Comparison of ENCODE assay signal across 16 mouse cellular contexts in the genomic region with DNA sequence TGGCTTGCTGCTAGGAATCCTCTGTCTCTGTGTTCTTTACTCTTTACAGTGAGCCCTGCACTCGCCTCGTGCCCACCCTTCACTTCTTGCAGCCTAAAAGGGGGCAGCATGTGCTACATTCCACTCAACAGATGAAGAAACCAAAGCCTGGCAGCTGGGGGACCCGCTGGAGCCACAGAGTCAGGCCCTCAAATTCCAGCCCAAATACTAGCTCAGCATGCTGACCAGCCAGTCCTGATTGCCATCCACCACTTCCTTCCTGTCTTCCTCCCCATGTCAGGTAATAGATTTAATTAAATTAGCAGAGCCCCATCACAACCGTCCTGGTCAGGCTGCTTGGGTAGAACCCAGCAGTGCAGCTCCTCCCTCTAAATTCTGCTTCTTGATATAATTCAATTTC. TPM values are rescaled to one million over a fixed set of nuclear protein-coding genes. Genes with fewer than 3 reads are reported as not detected.
A peak's percentile ranks its signal among the peaks of the same experiment; 100 is the strongest.
DNase-seq lines count a peak whose midpoint lies in the region; ATAC-seq and TF ChIP-seq lines count a peak whose summit lies in the region.
"Had no signal": no experiment of that assay in that cellular context is flagged by ENCODE, and none has a peak within 500 bp of the region (broad histone marks: within the 10 kb centered on the region; RNA-seq: fewer than 3 reads in every experiment).

No protein-coding gene starts in this region.

- H3K4me2 ChIP-seq in forebrain, embryonic 14.5 days (ENCODE audit: low read length) = no peak overlapping the region
- no peak overlapping the region for H3K4me2 ChIP-seq in forebrain, postnatal 0 days (ENCODE audit: low read depth)
- no peak overlapping the region for H3K4me2 ChIP-seq in limb, embryonic 12.5 days
- H3K4me2 ChIP-seq in hindbrain, embryonic 12.5 days (replicated peaks) = 0 out of 2 replicates have a peak overlapping the region, but pooled peaks have one; percentile 2
- H3K4me2 ChIP-seq: embryonic facial prominence, embryonic 15.5 days; liver, embryonic 13.5 days had no signal

- peaks cover 42% of the 10 kb centered on the region for H3K4me1 ChIP-seq in forebrain, embryonic 14.5 days (ENCODE audit: control insufficient read depth, insufficient read depth, low read length)
- peaks cover 20% of the 10 kb centered on the region for H3K4me1 ChIP-seq in forebrain, postnatal 0 days (ENCODE audit: insufficient read depth)
- peaks cover 76% of the 10 kb centered on the region for H3K4me1 ChIP-seq in limb, embryonic 12.5 days (replicated peaks)
- peaks cover 91% of the 10 kb centered on the region for H3K4me1 ChIP-seq in limb, embryonic 10.5 days
- H3K4me1 ChIP-seq in hindbrain, embryonic 12.5 days = peaks cover 70% of the 10 kb centered on the region

- no peaks in the 10 kb centered on the region for H3K27me3 ChIP-seq in forebrain, embryonic 14.5 days (replicated peaks; ENCODE audit: control insufficient read depth, insufficient read depth, low read length)
- H3K27me3 ChIP-seq in forebrain, postnatal 0 days (ENCODE audit: insufficient read depth, low read length) = no peaks in the 10 kb centered on the region
- peaks cover 62% of the 10 kb centered on the region for H3K27me3 ChIP-seq in limb, embryonic 12.5 days
- peaks cover 85% of the 10 kb centered on the region for H3K27me3 ChIP-seq in limb, embryonic 10.5 days (ENCODE audit: low read depth, poor library complexity, severe bottlenecking)
- no peaks in the 10 kb centered on the region for H3K27me3 ChIP-seq in hindbrain, embryonic 12.5 days

- ATAC-seq in forebrain, embryonic 14.5 days = no peak
- ATAC-seq in forebrain, postnatal 0 days = no peak
- no peak for ATAC-seq in limb, embryonic 12.5 days (ENCODE audit: insufficient number of reproducible peaks, insufficient read depth, low FRiP score, low TSS enrichment, low read depth)
- ATAC-seq in hindbrain, embryonic 12.5 days (ENCODE audit: low FRiP score) = no peak

- H3K27ac ChIP-seq in forebrain, embryonic 14.5 days (ENCODE audit: low read depth, low read length) = no peak overlapping the region
- no peak overlapping the region for H3K27ac ChIP-seq in forebrain, postnatal 0 days (ENCODE audit: low read depth, low read length)
- H3K27ac ChIP-seq in limb, embryonic 12.5 days = 0 out of 2 replicates have a peak overlapping the region, but pooled peaks have one; percentile 7
- no peak overlapping the region for H3K27ac ChIP-seq in limb, embryonic 10.5 days
- peak overlapping the region; percentile 41 for H3K27ac ChIP-seq in hindbrain, embryonic 12.5 days
- H3K27ac ChIP-seq: kidney, postnatal 0 days; liver, embryonic 13.5 days; macrophage had no signal

- no peaks in the 10 kb centered on the region for H3K9me3 ChIP-seq in forebrain, embryonic 14.5 days (replicated peaks; ENCODE audit: control insufficient read depth, low read length)
- no peaks in the 10 kb centered on the region for H3K9me3 ChIP-seq in forebrain, postnatal 0 days (ENCODE audit: low read length)
- H3K9me3 ChIP-seq in limb, embryonic 12.5 days = no peaks in the 10 kb centered on the region
- H3K9me3 ChIP-seq in limb, embryonic 10.5 days (replicated peaks) = no peaks in the 10 kb centered on the region
- no peaks in the 10 kb centered on the region for H3K9me3 ChIP-seq in hindbrain, embryonic 12.5 days (replicated peaks)
- H3K9me3 ChIP-seq: embryonic facial prominence, embryonic 15.5 days; liver, embryonic 13.5 days had no signal

- H3K9ac ChIP-seq in forebrain, embryonic 14.5 days (ENCODE audit: low read length) = peak overlapping the region; percentile 2; the same call in 1 of the 2 replicates
- no peak overlapping the region for H3K9ac ChIP-seq in forebrain, postnatal 0 days
- H3K9ac ChIP-seq in limb, embryonic 12.5 days (replicated peaks) = no peak overlapping the region
- H3K9ac ChIP-seq in hindbrain, embryonic 12.5 days = no peak overlapping the region
- H3K9ac ChIP-seq: embryonic facial prominence, embryonic 15.5 days; liver, embryonic 13.5 days had no signal

- no peak overlapping the region for H3K4me3 ChIP-seq in forebrain, embryonic 14.5 days (ENCODE audit: low read depth, low read length)
- no peak overlapping the region for H3K4me3 ChIP-seq in forebrain, postnatal 0 days (ENCODE audit: low read depth, low read length)
- no peak overlapping the region for H3K4me3 ChIP-seq in limb, embryonic 12.5 days (replicated peaks)
- no peak overlapping the region for H3K4me3 ChIP-seq in limb, embryonic 10.5 days
- no peak overlapping the region for H3K4me3 ChIP-seq in hindbrain, embryonic 12.5 days
- H3K4me3 ChIP-seq: embryonic facial prominence, embryonic 15.5 days; liver, embryonic 13.5 days had no signal

- DNase-seq in forebrain, embryonic 14.5 days (ENCODE audit: low spot score) = no peak
- DNase-seq in forebrain, postnatal 0 days = no peak
- no peak for DNase-seq in limb, embryonic 10.5 days (ENCODE audit: low spot score)
- peak; percentile 36 for DNase-seq in neural tube, embryonic 10.5 days (ENCODE audit: extremely low spot score, low spot score)
- no peak for DNase-seq in frontal cortex, postnatal 14 days (ENCODE audit: low spot score in 2 of 2)
- no peak for DNase-seq in lung, postnatal 14 days
- DNase-seq: cerebellum, adult 8-10 months; heart, postnatal 10 days; liver, embryonic 13.5 days; right cerebral cortex, postnatal 25 days had no signal

- H3K36me3 ChIP-seq in forebrain, embryonic 14.5 days (ENCODE audit: control insufficient read depth, insufficient read depth, low read length) = no peaks in the 10 kb centered on the region
- H3K36me3 ChIP-seq in forebrain, postnatal 0 days (ENCODE audit: insufficient read depth) = no peaks in the 10 kb centered on the region
- no peaks in the 10 kb centered on the region for H3K36me3 ChIP-seq in limb, embryonic 12.5 days
- H3K36me3 ChIP-seq in limb, embryonic 10.5 days = no peaks in the 10 kb centered on the region
- no peaks in the 10 kb centered on the region for H3K36me3 ChIP-seq in hindbrain, embryonic 12.5 days
- H3K36me3 ChIP-seq: embryonic facial prominence, embryonic 15.5 days; liver, embryonic 13.5 days had no signal

- 34% methylated on average over 4 of the region's 4 CpGs for WGBS in forebrain, embryonic 14.5 days
- WGBS in forebrain, postnatal 0 days = 34% methylated on average over 4 of the region's 4 CpGs
- WGBS in limb, embryonic 12.5 days = 8% methylated on average over 4 of the region's 4 CpGs
- WGBS in limb, embryonic 10.5 days = 21% methylated on average over 4 of the region's 4 CpGs
- 14% methylated on average over 4 of the region's 4 CpGs for WGBS in hindbrain, embryonic 12.5 days

- TF ChIP-seq CTCF in forebrain, postnatal 0 days (IDR thresholded peaks at IDR 0.05; ENCODE audit: low read depth) = no peak

RNA-seq across cellular contexts. Expression of a gene that starts 5.1 kb away (rescaled TPM):
- 12.1 and 12.7 TPM in 2 replicates for polyA plus RNA-seq in forebrain, embryonic 14.5 days (2014; fragmentation: Nextera tagmentation; extraction: Ambion mirVana)
- total RNA-seq in forebrain, postnatal 0 days (2014; rRNA removed) = 20.9 and 26.1 TPM in 2 replicates
- polyA plus RNA-seq in forebrain, postnatal 0 days (2015; fragmentation: Nextera tagmentation; extraction: Ambion mirVana) = 26.3 and 27.9 TPM in 2 replicates
- 15.5 and 18.6 TPM in 2 replicates for polyA plus RNA-seq in limb, embryonic 12.5 days (2016; fragmentation: Nextera tagmentation; extraction: Ambion mirVana)
- 6.2 and 11.7 TPM in 2 replicates for polyA plus RNA-seq in limb, embryonic 10.5 days (2016; fragmentation: Nextera tagmentation; extraction: Ambion mirVana)
- 29.6 and 38.0 TPM in 2 replicates for polyA plus RNA-seq in hindbrain, embryonic 12.5 days (2016; fragmentation: Nextera tagmentation; extraction: Ambion mirVana)
- total RNA-seq: MEL had no signal
- polyA plus RNA-seq: macrophage had no signal

Comparison
In these comparisons a context has a peak if more than half of its experiments do, and no peak if none do; other contexts are left out.
1. H3K27ac ChIP-seq: peak in limb, embryonic 12.5 days (single experiment) and hindbrain, embryonic 12.5 days (single experiment); none in forebrain, embryonic 14.5 days (single experiment), forebrain, postnatal 0 days (single experiment) and limb, embryonic 10.5 days (single experiment).